Mouse (Mus musculus) bone marrow macrophage, adult 2 months (primary cell): Measurements from ENCODE around the gene Asb5.

Source experiments
- CTCF ChIP-seq: IDR thresholded peaks from 2 replicates; pipeline ENCODE4 v1.5.1; 2012; ENCODE audit warnings: low read depth, mild to moderate bottlenecking, low read length, moderate library complexity
- POLR2A ChIP-seq: IDR thresholded peaks from 2 replicates; pipeline ENCODE4 v1.6.1; 2012; ENCODE audit warnings: mild to moderate bottlenecking, low read depth, low read length, borderline replicate concordance

GRCm38 (mm10) chr8:54508096-54508456, 21.3 kb upstream of the Asb5 start:
- no peak for TF ChIP-seq CTCF
- TF ChIP-seq POLR2A = no peak
